Mouse (Mus musculus): ENCODE data around the gene Macrod2. TPM values are rescaled to one million over a fixed set of nuclear protein-coding genes. Genes with fewer than 3 reads are reported as not detected.

Macrod2 gene
- polyA plus RNA-seq, 1 experiment from 2014 or later: 31.1 TPM

DNA sequence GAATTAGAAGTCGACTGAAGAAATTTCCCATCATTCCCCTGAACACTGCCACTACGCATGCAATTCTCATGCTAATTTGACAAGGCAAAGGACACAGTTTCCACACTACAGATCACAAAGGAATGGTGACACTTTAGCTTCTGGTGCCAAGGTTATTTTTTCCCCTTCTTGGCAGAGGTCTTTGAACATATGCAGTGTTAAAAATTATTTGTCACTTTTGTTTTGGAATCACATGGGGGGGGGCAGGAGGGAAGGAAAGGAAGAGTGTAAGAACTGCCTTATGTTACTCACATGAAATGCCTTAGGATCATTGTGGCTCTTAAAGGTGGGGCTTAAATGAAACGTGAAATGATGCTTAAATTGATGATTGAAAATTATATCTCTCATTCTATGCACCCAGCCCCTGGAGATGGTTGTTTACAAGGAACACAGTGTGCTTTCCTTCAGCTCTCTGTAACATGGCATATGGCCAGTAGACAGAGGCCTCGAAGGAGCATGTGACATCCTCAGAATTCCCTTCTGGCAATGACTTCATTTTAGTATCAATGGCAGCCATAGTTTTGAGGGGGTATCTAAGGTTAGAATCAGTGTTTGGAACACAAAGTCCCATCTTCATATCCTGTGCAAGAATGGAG lies 1422.6 kb downstream of the Macrod2 start:
- DNase-seq (no peak), ATAC-seq (ENCODE audit: insufficient read depth) (no peak)
- WGBS: 67% methylated on average over 4 of the region's 4 CpGs

DNA sequence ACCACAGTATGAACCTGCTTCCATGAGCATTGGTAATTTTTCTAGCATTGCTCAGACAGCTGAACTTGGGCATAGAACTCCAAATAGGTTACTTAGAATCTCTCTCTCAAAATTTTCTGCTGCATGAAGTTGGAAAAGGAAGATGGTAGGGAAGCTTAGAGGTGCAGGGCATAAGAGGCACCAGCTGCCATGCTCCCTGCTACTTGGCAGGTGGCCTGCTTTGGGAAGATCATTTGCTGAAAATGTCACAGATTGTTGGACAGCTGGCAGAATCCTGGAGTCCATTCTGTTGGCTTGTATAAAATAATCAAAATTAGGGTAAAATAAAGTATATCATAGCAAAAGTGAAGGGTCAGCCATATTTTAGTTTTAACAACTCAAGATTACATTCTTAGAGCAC lies 1425.7 kb downstream of the Macrod2 start:
- no peak overlapping the region for H3K4me3 ChIP-seq (ENCODE audit: low read depth, low read length)
- H3K4me2 ChIP-seq: no peak overlapping the region
- H3K27ac ChIP-seq (ENCODE audit: low read depth): no peak overlapping the region
- no peaks in the 10 kb centered on the region for H3K9me3 ChIP-seq (ENCODE audit: low read depth, low read length)
- no peaks in the 10 kb centered on the region for H3K36me3 ChIP-seq (ENCODE audit: insufficient read depth)
- H3K4me1 ChIP-seq (ENCODE audit: insufficient read depth): no peaks in the 10 kb centered on the region
- DNase-seq: no peak
- no peak for ATAC-seq (ENCODE audit: insufficient read depth)
- TF ChIP-seq CTCF (IDR thresholded peaks at IDR 0.05; ENCODE audit: low read depth): no peak
- H3K27me3 ChIP-seq (ENCODE audit: insufficient read depth, low read length): no peaks in the 10 kb centered on the region
- no peak overlapping the region for H3K9ac ChIP-seq

More for the DNA sequence above, 1422.6 kb downstream of the Macrod2 start:
- Histone ChIP-seq H3K9me3 (ENCODE audit: low read depth, low read length) (no peaks in the 10 kb centered on the region), H3K27me3 (ENCODE audit: insufficient read depth, low read length) (no peaks in the 10 kb centered on the region), H3K27ac (ENCODE audit: low read depth) (no peak overlapping the region), H3K4me3 (ENCODE audit: low read depth, low read length) (no peak overlapping the region), H3K4me1 (ENCODE audit: insufficient read depth) (no peaks in the 10 kb centered on the region), H3K4me2 (no peak overlapping the region), H3K9ac (no peak overlapping the region), H3K36me3 (ENCODE audit: insufficient read depth) (no peaks in the 10 kb centered on the region)
- no peak for TF ChIP-seq CTCF (IDR thresholded peaks at IDR 0.05; ENCODE audit: low read depth)

DNA sequence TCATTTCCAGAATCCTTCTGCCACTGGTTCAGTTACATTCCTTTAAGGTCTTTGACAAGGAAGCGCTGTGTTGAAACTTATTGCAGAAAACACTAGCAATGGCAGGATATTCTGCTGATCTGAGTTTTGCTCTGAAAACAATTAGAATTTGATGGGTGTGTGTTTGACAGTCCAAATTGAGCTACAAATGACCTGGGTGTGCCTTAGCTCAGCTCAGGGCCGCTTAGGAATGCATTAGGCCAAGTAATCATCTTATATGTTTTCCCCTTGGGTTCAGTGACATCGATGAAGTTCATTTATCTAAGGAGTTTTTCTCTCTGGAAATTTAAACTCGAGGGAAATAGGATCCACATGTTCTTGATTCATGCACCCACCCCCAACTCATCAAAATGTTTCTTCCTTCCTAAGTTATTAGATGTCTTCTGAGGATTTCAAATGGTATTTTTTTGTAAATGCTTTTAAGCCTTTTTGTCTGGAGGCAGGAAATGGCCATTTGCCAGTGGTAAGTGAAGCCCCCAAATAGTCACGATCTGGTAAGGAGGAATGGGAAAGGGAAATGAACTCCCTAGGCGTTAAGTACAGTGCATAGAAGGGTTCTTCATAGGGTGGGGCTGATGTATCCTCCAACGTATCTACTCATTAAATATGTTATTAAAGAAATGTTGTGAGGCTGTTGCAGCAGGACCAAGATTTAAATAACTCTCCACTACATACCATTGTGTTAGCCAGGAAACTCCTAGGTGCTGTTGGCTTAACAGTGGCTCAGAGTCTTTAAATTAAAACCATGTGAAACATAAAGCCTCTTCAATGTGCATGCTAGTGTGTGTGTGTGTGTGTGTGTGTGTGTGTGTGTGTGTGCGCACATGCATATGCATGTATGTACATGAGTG lies 1430.7 kb downstream of the Macrod2 start:
- H3K27me3 ChIP-seq (ENCODE audit: insufficient read depth, low read length): no peaks in the 10 kb centered on the region
- 30% methylated on average over 8 of the region's 8 CpGs for WGBS
- TF ChIP-seq CTCF (IDR thresholded peaks at IDR 0.05; ENCODE audit: low read depth): no peak
- H3K9ac ChIP-seq: no peak overlapping the region
- no peaks in the 10 kb centered on the region for H3K36me3 ChIP-seq (ENCODE audit: insufficient read depth)
- ATAC-seq (ENCODE audit: insufficient read depth): no peak
- H3K4me2 ChIP-seq: no peak overlapping the region
- peak; percentile 30 for DNase-seq
- H3K27ac ChIP-seq (ENCODE audit: low read depth): no peak overlapping the region
- no peak overlapping the region for H3K4me3 ChIP-seq (ENCODE audit: low read depth, low read length)
- H3K9me3 ChIP-seq (ENCODE audit: low read depth, low read length): no peaks in the 10 kb centered on the region
- H3K4me1 ChIP-seq (ENCODE audit: insufficient read depth): no peaks in the 10 kb centered on the region

DNA sequence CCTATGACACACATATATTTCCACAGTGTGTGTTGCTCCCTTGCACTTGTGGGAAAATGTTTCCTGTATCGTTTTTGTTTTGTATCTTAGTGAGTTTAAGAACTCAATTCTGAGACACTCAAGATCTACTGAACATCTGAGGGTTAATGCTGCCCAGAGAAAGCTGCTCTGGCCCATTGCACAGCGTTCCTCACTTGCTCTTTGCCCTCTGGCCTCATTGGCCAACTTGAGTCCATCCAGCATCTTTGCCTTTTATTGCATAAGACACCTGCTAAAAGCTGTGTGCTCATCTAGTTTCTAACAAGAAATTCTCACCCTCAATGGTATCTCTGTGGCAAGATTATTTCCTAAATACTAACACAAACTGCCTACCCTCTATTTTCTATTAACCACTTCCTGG lies 1435.4 kb downstream of the Macrod2 start:
- H3K4me2 ChIP-seq: no peak overlapping the region
- H3K36me3 ChIP-seq (ENCODE audit: insufficient read depth): no peaks in the 10 kb centered on the region
- H3K4me1 ChIP-seq (ENCODE audit: insufficient read depth): no peaks in the 10 kb centered on the region
- no peak for TF ChIP-seq CTCF (IDR thresholded peaks at IDR 0.05; ENCODE audit: low read depth)
- no peak overlapping the region for H3K4me3 ChIP-seq (ENCODE audit: low read depth, low read length)
- ATAC-seq (ENCODE audit: insufficient read depth): no peak
- no peak overlapping the region for H3K27ac ChIP-seq (ENCODE audit: low read depth)
- DNase-seq: no peak
- WGBS: 69% methylated on average over 2 of the region's 2 CpGs
- no peaks in the 10 kb centered on the region for H3K9me3 ChIP-seq (ENCODE audit: low read depth, low read length)
- no peak overlapping the region for H3K9ac ChIP-seq
- no peaks in the 10 kb centered on the region for H3K27me3 ChIP-seq (ENCODE audit: insufficient read depth, low read length)

DNA sequence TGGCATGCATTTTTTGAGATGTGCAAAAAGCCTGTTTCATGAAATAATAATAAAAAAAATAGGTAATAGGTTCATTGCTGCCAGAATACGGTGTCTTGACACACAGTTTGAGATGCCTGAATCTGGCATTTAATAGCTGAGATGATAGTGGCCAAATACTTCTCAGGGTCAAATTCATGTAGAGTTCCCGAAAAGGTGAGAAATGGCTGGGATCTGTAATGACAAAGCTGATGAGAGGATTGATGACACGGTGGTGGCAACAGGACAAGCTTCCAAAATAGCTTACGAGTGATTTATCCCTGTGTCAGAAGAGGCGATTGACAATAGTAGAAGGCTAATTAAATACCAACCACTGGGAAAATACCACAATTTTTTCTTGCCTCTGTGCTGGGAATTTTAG lies 1436.4 kb downstream of the Macrod2 start:
- Histone ChIP-seq H3K27me3 (ENCODE audit: insufficient read depth, low read length) (no peaks in the 10 kb centered on the region), H3K9me3 (ENCODE audit: low read depth, low read length) (no peaks in the 10 kb centered on the region), H3K9ac (no peak overlapping the region), H3K27ac (ENCODE audit: low read depth) (no peak overlapping the region), H3K36me3 (ENCODE audit: insufficient read depth) (no peaks in the 10 kb centered on the region), H3K4me1 (ENCODE audit: insufficient read depth) (no peaks in the 10 kb centered on the region), H3K4me2 (no peak overlapping the region), H3K4me3 (ENCODE audit: low read depth, low read length) (no peak overlapping the region)
- ATAC-seq (ENCODE audit: insufficient read depth) (no peak), DNase-seq (no peak)
- no peak for TF ChIP-seq CTCF (IDR thresholded peaks at IDR 0.05; ENCODE audit: low read depth)
- WGBS: 80% methylated on average over 5 of the region's 5 CpGs

DNA sequence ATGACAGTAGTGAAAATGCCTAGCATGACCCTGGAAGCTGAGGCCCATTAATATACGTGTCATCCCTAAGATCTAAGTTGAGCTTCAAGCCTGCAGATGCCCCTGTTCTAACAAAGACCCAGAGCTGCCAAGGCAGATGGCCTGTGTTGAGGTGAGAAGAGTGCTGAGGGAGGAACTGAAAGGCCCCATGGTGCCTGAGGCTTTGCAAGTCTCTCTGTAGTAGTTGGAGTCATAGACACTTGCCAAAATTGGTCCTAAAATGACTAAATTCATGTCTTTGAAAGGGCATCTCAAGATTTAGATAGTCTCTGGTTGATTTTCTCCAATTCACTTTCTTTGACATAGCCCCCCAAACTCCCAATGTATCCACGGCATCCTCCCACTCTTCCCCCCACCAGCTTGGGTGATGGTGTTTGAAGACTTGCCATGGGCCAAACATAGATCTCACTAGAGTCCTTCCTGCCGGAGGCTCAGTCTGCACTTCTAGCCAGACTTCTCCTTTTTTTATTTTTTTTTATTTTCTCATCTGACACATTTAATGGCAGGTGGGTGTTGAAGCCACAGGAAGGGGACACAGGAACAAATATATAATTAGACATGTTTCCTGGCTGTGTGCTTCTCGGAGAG lies 1439.2 kb downstream of the Macrod2 start:
- Histone ChIP-seq H3K36me3 (ENCODE audit: insufficient read depth) (no peaks in the 10 kb centered on the region), H3K27me3 (ENCODE audit: insufficient read depth, low read length) (no peaks in the 10 kb centered on the region), H3K4me3 (ENCODE audit: low read depth, low read length) (no peak overlapping the region), H3K9ac (no peak overlapping the region), H3K27ac (ENCODE audit: low read depth) (no peak overlapping the region), H3K4me2 (no peak overlapping the region), H3K9me3 (ENCODE audit: low read depth, low read length) (no peaks in the 10 kb centered on the region), H3K4me1 (ENCODE audit: insufficient read depth) (no peaks in the 10 kb centered on the region)
- ATAC-seq (ENCODE audit: insufficient read depth) (no peak), DNase-seq (no peak)
- 82% methylated on average over 4 of the region's 4 CpGs for WGBS
- no peak for TF ChIP-seq CTCF (IDR thresholded peaks at IDR 0.05; ENCODE audit: low read depth)
